Mouse (Mus musculus) myocyte (in vitro differentiated cells): ENCODE measurements around the gene Msh4.

Experiments
- E2F4 ChIP-seq: IDR thresholded peaks from one replicate; pipeline ENCODE4 v1.6.1; 2011; ENCODE audit warnings: mild to moderate bottlenecking, control low read depth, moderate library complexity; ENCODE audit not compliant: insufficient read depth
- MAX ChIP-seq: IDR thresholded peaks from one replicate; pipeline ENCODE4 v1.6.1; 2011; ENCODE audit warnings: low read depth, mild to moderate bottlenecking, control low read depth
- POLR2A ChIP-seq: IDR thresholded peaks from one replicate; pipeline ENCODE4 v1.6.1; 2011; ENCODE audit warnings: low read depth, mild to moderate bottlenecking, control low read depth, moderate library complexity; ENCODE audit not compliant: insufficient read length
- POLR2AphosphoS2 ChIP-seq: IDR thresholded peaks from one replicate; pipeline ENCODE4 v1.6.1; 2011; ENCODE audit warnings: low read depth, control low read depth; ENCODE audit not compliant: insufficient read length

GRCm38 (mm10) chr3:153937116-153937810, 31.3 kb upstream of the Msh4 start:
- TF ChIP-seq POLR2AphosphoS2 (no peak), MAX (no peak), POLR2A (no peak), E2F4 (no peak)
